Mouse (Mus musculus) megakaryocyte, adult 5-6 weeks (primary cell): ENCODE results near the gene Cldn4. TPM values are rescaled to one million over a fixed set of nuclear protein-coding genes. Genes with fewer than 3 reads are reported as not detected.
A peak's percentile ranks its signal among the peaks of the same experiment; 100 is the strongest.

Experiments
- ATAC-seq: 2 replicates; pipeline ENCODE4 v1.8.0; 2016; ENCODE audit warnings: mild to moderate bottlenecking, inconsistent platforms; ENCODE audit not compliant: poor library complexity, severe bottlenecking
- total RNA-seq, 2 experiments: library from RNA; stranded (forward) in 1 of 2; stranded (reverse) in 1 of 2; fragments of 153-499, 151-499 nt in 1 of 2; fragments of 221-1000, 200-1000 nt in 1 of 2; gene quantifications; 2 replicates each; pipeline versions ENCODE4 v1.2.3 to v1.2.4; 2015 to 2017

Cldn4 gene
- total RNA-seq (2015) (not detected in 2 replicates), total RNA-seq (2017) (not detected in 2 replicates)

- ATAC-seq, result no peak
Observed at GRCm38 (mm10) chr5:134946857-134947255, at the start of gene Cldn4. Gene Cldn4 (minus strand): TSS chr5:134946934.

GRCm38 (mm10) chr5:134992566-134992965 is 45.8 kb upstream of the Cldn4 start:
- ATAC-seq, result no peak

GRCm38 (mm10) chr5:134989741-134990140 is 43.0 kb upstream of the Cldn4 start:
- no peak for ATAC-seq

- no peak for ATAC-seq
Observed at GRCm38 (mm10) chr5:134989166-134989565, 42.4 kb upstream of the Cldn4 start.

- 0 out of 2 replicates have a peak, but pooled peaks have one; percentile 18 for ATAC-seq
Observed at GRCm38 (mm10) chr5:134986298-134987268, 39.8 kb upstream of the Cldn4 start.

GRCm38 (mm10) chr5:134985633-134986297 is 39.0 kb upstream of the Cldn4 start, which contains the start of gene Cldn3:
Gene Cldn3 (plus strand): TSS chr5:134986214.
- no peak for ATAC-seq

- no peak for ATAC-seq
Observed at GRCm38 (mm10) chr5:134983771-134984170, 37.0 kb upstream of the Cldn4 start.

- no peak for ATAC-seq
Observed at GRCm38 (mm10) chr5:134983111-134983510, 36.4 kb upstream of the Cldn4 start.

- ATAC-seq, result no peak
Observed at GRCm38 (mm10) chr5:134981149-134981548, 34.4 kb upstream of the Cldn4 start.

GRCm38 (mm10) chr5:134977837-134978236 is 31.1 kb upstream of the Cldn4 start:
- ATAC-seq, result no peak

GRCm38 (mm10) chr5:134976577-134977250 is 30.0 kb upstream of the Cldn4 start:
- ATAC-seq, result no peak

- peak; percentile 68 for ATAC-seq
Observed at GRCm38 (mm10) chr5:134976164-134976563, 29.4 kb upstream of the Cldn4 start.

GRCm38 (mm10) chr5:134974921-134975320 is 28.2 kb upstream of the Cldn4 start:
- no peak for ATAC-seq

GRCm38 (mm10) chr5:134974294-134974693 is 27.6 kb upstream of the Cldn4 start:
- peak; percentile 74 for ATAC-seq

- ATAC-seq, result no peak
Observed at GRCm38 (mm10) chr5:134973526-134973925, 26.8 kb upstream of the Cldn4 start.

- ATAC-seq, result no peak
Observed at GRCm38 (mm10) chr5:134973081-134973480, 26.3 kb upstream of the Cldn4 start.

- no peak for ATAC-seq
Observed at GRCm38 (mm10) chr5:134970671-134971070, 23.9 kb upstream of the Cldn4 start.

GRCm38 (mm10) chr5:134967164-134967944 is 20.6 kb upstream of the Cldn4 start:
- no peak for ATAC-seq

GRCm38 (mm10) chr5:134965852-134966821 is 19.4 kb upstream of the Cldn4 start:
- peak; percentile 77 for ATAC-seq
